Mouse (Mus musculus): ENCODE measurements around the gene Gprin2.

The Gprin2 gene

DNA sequence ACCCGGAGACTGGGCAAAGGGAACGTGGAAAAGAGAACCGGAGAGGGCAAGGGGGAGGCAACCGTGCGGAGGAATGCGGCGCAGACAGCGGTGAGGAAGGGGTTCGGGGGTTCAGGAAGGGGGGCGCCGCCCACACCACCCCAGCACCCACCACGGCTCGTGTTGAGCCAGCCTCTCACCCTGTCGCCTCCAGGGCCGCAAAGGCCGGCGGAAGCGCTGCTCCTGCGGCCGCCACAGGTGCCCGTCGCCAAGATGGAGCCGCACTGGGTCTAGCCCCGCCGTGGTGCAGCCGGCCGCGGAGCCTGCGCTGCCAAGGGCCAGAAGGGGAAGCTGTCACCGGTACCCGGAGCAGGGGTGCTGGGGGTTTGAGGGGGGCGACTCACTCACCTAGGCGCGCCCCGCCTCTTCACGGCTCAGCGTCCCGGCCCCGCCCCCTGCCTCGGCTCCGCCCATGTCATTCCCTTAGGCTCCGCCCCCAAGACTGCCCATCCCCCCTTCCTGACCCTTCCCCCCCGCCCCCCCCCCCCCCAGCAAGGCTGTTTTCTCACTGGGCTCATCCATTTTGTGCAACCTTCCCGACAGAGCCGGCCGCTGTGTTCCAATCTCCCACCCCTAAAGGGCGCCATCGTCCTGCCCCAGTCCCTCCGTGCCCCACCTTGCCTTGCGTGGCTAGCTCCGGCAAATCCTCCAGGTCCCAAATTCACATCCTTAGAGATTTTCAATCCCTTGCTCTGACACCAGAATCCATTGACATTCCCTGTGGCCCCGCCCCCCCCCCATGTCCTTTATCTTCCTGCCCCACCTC lies at the start of gene Gprin2:
Gene Gprin2, minus strand, starts transcription at position 423 of the 805 bp plus-strand sequence.
- peak; percentile 63 for DNase-seq

DNA sequence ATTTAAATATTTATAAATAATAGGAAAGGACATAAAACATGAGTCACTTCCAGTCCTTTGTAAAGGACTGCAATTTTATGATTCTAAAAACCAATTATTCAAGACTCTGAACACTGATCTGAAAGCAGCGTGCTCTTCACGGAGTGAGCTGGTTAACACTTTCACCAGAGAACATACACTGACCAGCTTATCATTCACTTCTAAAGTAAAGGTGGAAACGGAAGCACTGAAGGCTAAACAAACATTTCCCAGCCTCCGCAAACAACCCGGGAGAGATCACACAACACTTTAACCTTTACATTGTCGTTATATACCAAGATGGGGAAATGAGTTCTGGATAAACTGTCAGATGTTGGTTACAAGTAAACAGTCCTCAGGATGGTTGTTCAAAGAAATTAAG lies 39.2 kb upstream of the Gprin2 start:
- DNase-seq = no peak

DNA sequence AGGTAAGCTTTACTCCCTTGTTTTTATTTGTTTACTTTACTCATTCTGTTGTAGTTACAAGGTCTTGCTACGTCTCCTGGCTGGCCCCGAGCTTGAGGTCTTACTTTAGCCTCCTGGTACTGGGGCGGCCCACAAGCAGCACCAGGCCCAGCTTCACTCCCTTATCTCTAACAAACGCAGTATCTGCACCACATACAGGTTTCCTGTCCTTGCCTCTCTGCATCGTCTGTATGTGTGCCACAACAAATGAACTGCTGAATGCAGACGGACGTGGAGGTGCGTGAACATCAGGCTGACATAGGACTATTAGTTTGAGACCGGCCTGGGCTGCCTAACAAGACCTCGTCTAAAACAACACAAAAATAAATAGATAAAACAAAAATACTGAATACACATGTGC lies 38.8 kb upstream of the Gprin2 start:
- no peak for DNase-seq

DNA sequence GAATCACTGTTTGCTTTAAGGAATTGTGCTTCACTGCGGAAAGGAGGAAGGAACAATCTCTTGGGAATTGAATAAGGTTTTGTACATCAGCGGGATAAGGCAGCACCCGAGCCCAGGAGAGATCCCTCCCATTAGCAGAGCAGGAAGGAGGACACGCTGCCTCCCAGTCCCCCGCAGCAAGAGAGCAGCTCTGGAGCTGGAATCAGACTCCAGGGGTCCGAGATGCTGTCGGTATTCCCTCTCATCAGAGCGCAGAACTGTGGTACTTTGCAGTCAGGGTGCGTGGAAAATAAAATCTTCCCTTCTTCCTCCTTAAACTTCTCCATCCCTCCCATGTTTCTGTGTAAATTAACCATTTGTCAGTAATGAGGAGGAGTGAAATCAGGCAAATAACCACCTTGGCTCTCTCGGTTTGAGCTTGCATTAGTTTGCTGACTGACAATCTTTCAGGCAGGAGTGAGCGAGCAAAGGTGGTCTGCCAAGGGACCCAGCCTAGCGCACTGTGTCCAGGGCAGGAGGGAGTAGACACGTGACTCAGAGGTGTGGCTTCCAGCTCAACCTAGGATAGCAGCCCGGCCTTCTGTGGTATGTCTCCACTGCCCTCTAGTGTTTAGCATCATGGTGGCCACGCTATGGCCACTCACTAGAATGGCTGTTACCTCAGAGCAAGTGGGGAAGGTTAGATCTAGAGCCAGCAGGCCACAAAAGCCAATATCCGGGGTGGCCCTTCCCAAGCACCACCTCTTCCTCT lies 33.4 kb upstream of the Gprin2 start:
- DNase-seq = peak; percentile 52

DNA sequence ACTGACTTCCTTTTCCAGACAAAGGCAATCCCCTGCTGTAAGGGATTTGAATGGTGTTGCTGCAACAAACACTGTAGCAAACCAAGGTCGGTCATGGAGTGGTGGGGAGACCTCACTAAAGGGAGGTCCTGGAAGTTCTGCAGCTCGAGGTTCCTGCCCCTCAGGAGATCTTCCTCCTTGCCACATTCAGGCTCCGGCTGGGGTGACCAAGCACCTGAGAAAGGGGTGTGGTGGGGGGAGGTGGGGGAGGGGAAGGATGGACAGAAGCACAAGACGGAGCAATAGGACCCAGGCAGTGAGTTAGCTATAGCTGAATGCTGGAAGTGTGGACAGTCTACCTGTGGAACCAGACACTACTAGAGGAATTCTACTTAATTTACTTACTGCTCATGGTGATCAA lies 32.4 kb upstream of the Gprin2 start:
- DNase-seq = no peak

DNA sequence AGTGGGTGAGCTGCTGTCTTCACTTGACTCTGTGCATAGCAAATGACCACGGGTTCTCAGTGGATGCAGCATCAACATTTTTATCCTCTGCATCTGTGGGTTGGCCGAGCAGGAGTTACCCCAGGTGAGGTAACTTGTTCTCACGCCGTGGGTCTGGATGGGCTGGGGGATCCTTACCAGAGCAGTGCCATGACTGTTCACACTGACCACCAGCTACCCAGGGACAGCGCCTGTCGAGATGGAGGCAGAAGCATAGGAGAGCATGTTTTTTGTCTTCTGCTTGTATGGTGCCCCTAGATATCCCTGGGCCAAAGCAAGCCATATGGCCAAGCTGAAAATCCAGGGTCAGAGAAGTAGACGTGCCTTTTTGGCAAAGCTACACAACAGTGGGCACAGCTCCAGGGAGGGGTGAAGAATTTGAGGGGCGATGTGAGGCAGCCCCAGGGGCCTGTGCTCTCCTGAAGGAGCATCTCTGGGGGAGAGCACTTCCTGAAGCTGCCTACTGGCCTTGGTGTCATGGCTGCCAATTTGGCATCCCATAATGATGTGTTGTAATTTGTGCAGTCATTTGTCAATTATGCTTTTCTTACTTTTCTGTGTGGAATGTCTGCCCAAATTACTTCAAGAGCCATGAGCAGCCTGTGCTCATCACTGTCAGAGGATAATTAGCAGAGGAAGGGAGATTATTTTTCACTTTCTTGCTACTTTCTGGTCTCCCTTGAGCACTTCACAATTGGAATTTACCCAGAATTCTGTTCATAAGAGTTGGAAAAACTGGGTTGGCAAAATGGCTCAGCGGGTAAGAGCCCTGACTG lies 31.6 kb upstream of the Gprin2 start:
- DNase-seq = no peak

DNA sequence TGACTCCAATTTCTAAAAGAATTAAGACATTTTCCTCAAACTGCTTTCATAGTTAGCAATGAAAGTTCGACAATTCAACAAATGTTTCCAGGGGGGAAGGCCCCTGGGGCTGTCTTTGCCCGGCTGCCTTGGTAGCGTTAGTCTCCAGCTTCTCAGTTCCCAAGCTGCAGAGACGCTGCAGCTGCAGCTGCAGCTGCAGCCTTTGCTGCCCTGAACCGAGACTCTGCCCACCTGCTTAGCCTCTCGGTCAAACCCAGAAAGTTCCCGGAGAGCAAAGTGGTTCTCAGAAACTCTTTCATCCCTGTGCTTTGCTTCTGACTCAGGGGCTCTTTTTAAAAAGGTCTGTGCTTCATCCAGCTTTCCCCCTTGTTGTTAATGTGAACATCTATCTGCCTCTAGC lies 30.9 kb upstream of the Gprin2 start:
- no peak for DNase-seq

DNA sequence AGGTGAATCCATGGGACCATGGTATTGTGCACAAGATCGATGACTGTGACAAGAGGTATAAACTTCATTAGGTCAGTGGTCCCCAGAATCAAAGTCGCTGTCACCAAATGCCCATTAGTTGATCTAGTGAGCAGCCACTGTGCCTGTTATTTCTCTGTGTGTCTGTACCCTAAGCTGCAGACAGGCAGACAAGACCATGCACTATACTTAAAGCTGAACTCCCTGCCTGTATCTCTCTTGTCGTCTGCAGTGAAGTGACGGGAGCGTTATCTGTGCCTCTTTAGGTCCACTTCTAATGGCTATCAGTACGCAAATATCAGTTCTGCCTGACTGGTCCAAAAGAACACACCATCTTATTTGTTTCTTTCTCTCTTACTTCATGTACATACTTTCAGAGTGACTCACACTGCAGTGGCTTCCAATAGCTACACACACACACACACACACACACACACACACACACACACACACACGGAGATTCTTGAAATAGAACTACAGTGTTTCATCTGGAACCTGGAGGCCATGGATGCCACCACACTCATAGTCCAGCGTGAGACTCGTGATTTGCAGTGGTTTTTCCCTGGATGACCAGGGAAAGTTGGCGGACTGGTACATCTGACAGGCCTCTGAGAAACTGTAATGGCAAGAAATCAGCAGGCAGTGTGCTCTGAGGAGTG lies 27.5 kb upstream of the Gprin2 start:
- DNase-seq = no peak

DNA sequence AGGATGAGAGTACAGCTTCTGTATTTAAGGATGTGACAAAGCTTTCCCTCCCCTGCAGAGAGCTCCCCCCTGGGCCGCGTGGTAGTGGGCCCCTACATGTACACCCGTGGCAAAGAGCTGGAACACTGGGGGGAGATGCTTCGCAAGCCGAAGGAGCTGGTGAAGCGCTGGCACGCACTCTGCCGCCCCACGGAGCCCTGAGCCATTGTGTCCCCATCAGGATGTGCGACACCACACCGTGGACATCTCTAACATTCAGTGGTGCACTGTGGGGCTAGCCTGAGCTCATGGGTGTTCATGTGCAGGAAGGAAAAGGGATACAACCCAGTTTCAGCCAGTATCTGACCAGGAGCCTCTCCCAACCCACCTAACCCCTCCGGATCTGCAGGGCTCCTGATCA lies 26.5 kb upstream of the Gprin2 start:
- DNase-seq = no peak

DNA sequence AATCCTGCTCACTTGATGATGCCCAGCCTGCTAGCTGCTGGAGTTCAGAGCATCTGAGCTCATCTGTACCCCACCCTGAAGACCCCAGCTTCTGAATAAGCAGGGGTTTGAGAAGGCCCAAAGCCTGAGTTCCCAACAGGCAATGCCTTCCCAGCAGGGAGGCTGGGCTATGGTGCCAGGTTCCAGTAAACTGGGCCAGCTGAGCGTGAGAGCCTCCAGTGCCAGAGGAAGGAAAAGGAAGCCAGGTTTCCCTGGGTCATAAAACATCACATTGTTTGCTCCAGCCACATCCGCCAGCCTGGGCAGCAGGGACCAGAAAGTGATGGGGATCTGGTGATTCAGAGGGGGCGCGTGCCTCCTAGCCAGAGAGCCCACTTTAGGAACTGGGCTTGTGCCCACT lies 25.1 kb upstream of the Gprin2 start:
- no peak for DNase-seq

DNA sequence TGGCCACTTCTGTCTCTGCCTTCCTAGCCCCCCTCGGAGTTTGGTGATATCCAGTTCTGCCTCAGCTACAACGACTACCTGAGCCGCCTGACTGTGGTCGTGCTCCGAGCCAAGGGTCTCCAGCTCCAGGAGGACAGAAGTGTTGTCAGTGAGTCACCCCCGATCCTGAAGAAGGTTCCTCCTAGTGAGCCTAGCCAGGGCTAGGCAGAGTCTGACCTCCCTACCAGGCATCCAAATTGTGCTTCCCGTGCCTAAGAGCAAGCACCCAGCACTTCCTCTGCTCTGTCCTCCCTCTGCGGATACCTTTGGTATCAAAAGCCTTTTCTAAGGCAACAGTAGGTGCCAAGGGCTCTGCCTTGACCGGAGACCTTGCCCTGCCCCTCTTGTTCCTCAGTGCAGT lies 24.5 kb upstream of the Gprin2 start:
- no peak for DNase-seq

DNA sequence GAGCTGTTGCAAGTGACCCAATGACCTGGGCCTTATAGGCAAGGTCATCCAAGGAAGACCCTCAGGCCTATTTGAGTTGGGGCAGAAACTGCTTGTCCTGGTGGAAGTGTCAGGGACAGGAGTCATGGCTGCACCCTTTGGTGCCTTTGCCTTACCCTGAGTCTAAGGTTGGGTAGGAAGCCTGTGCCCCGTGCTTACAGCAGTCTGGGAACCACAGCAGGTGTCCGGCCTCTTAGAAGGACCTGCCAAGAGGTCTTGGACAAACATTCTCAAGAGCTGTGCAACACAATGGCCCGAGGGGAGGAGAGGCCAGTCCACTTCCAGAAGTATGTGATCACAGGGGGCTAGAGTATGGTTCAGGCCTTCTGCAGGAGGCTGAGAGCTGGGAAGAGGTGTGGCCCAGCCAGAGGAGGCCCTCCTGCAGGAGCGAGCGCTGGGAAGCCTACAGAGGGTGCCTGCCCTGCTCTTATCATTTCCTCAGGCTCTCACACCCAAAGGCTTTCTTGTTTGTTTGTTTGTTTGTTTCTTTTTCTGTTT lies 22.0 kb upstream of the Gprin2 start:
- DNase-seq = no peak

DNA sequence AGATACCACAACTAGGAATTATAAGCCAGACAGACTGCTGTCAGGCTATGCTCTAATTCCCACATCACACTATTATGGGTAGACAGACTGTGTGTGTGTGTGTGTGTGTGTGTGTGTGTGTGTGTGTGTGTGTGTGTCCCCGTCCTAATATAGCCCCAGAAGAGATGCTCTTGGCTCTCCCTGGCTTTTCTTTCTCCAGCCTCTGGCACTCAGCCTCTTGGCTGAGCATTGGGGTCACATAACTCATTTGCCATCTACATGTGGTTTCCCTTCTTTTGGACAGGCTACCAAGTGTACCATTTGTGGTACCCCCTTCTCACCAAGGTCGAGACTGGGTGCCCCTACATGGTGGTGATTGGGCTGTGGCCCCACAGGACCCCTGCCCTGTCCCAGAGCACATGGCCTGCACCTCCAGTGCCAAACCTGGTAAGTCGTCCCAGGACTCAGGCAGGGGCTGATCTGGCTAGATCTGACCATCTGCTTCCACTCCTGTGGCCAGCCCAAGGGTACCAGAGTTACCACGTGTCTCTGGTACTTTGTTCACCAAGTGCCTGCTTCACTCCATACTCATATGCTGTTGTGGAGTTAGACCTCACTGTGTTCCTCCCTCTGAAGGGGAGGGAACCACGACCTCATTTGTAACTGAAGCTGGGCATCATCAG lies 20.1 kb upstream of the Gprin2 start:
- no peak for DNase-seq

DNA sequence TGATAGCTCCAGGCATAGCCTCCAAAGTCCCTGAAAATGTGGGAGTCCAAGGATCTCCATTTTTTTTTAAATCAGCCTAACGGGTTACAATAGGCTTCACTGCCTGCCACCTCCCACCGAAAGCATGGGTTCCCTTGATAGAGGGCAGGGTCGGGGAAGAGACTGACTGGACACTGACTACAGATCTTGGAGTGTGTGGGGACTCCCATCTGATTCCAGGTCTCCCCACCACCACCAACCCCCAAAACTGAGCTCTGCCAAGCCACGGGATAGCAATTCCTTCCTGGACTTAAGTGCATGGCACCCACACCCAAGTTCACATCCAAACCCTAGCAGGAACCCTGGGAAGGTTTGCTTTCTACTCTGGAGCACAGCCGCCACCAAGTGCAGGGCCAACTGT lies 19.0 kb upstream of the Gprin2 start:
- DNase-seq = no peak

DNA sequence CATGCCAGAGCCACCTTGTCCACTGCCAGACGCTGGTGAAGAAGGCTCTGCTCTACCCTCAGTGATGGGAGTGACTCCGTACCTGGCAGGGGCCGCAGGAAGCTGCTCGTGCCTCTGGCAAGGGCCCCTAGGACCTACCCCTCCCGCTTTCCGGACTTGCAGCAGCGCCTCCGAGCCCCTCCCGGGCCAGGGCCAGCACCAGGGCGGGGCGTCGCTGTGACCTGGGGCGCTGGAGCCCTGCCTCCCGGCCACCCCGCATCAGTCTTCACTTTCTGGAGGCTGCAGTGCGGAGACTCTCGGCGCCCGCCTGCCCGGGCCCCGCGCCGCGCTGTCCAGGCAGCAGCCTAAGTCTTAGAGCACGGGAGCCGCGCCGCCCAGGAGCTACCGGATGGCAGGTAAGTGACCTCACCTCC lies 18.3 kb upstream of the Gprin2 start:
- no peak for DNase-seq

DNA sequence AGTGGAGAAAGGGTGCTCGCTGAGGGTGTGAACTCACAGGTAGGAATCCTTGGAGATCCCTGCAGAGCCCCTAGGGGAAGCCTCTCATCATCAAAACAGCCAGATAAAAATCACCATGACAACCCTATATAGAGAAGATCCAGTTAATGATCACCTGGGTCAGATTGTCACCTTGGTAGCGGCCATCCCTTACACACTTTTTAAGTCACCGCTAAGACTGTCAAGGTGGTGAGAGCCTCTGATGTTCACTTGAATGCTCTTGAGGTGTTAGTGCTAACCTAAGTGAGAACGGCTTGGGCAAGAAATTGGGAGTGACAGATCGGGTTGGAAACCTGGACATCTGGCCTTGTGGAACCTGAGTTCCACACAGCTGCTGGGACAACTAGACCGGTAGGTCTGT lies 17.8 kb upstream of the Gprin2 start, which contains the start of gene Syt15:
Gene Syt15, plus strand, starts transcription at position 301 of the 400 bp plus-strand sequence.
- DNase-seq = no peak

DNA sequence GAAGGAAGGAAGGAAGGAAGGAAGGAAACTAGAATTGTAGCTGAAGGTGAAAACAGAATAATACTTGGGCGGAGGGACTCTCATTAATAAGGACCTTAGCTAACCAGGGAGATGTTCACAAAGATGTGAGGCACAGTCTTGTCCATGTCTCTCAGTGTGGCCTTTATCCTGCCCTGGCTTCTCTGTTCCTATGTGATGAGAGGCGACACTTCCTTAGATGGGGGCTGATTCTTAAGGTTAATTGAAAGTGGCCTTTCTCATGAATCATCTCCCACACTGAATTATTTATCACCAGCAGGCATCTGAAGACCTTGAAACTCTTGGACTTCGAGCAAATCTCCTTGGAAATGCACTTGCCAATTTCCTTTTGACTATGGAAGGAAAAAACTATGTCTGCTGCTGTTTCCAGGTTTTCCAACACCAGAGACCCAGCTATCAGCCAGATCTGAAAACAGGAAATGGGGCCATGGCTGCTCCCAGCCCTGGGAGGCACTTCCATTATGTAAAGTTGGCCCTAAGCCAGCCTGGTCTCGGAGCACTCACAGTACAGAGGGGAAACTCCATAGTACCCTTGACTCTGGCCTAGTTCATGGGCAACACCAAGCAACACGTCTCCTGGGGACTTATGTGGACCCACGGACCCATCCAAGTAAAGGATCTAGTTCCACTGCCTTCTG lies 14.1 kb upstream of the Gprin2 start:
- DNase-seq = no peak

DNA sequence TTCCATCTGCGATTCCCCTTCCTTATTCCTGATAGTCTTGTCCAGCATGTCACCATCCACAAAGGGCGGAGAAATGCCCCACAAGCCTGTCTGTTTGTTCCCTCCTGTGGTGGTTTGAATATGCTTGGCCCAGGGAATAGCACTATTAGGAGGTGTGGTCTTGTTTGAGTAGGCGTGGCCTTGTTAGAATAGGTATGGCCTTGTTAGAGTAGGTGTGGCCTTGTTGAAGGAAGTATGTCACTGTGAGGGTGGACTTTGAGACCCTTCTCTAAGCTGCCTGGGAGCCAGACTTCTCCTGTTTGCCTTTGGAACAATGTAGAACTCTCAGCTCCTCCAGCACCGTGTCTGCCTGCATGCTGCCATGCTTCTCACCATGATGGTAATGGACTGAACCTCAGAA lies 8.5 kb upstream of the Gprin2 start:
- no peak for DNase-seq

DNA sequence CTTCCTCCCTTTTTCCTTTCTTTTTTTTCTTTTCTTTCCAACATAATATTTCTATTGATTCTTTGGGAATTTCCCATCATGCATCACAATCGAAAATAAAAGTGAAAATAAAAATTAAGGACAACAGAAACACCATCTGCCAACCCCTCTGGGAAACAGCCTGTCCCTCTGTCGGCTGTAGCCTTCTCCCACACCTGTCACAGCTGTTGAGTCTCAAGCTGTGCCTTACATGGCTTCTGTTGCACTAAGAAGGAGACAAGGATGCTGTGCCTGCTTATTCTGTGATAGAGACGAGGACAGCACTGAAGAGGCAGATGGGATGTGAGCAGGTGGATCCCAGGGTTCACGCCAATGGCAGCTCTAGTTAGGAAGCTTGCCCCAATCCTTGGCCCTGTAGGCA lies 7.6 kb upstream of the Gprin2 start:
- DNase-seq = no peak

DNA sequence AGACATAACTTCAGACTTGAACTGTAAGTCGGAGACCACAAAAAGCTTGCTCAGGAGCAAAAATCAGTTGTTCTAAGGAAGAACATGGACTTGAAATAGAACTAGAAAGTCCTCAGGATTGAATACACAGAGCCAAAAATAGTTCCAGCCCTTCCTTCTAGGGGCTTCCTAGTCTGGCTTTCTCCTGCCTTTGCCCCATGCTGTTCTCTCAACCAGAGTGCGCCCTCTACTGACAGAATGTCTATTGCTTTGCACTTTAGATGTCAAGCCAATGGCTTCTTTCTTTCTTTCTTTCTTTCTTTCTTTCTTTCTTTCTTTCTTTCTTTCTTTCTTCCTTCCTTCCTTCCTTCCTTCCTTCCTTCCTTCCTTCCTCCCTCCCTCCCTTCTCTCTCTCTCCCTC lies 7.2 kb upstream of the Gprin2 start:
- DNase-seq = peak; percentile 40

DNA sequence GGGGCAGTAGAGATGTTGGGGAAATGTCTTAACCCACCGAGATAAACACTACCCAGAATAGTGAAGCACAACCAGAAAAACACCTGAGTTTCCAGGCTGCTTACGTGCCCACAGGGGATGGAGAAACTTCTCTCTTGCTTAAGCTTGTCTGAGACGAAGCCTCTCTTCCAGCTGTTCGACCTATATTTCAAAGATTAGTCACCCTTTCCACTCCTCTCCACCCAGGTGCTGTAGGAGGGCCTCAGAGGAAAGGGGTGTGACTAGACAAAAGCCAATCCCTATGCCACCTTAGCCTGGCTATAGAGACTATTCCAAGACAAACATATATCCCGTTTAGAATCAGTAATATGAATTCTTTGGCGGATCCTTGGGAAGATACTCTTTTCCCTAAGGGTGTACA lies 6.5 kb upstream of the Gprin2 start:
- no peak for DNase-seq

All from cerebellum, adult 8-10 months (tissue).